Mouse (Mus musculus) liver, adult 2 months (tissue): ENCODE measurements around the gene Eqtn.

ENCODE experiments used
- CTCF ChIP-seq: fragments of 200-500 bp; IDR thresholded peaks from 2 replicates; pipeline ENCODE4 v1.5.1; 2011; ENCODE audit warnings: low read depth, low read length, control low read depth
- POLR2A ChIP-seq: fragments of 200-500 bp; IDR thresholded peaks from 2 replicates; pipeline ENCODE4 v1.6.1; 2011; ENCODE audit warnings: low read length, control low read depth; ENCODE audit not compliant: insufficient read depth; ENCODE audit errors: extremely low read depth

GRCm38 (mm10) chr4:94973321-94973720 is 44.7 kb upstream of the Eqtn start:
- TF ChIP-seq POLR2A: no peak
- no peak for TF ChIP-seq CTCF
